Mouse (Mus musculus) CH12.LX (cell line): ENCODE data around the gene Adam15. TPM values are rescaled to one million over a fixed set of nuclear protein-coding genes. Genes with fewer than 3 reads are reported as not detected.

Source experiments
- DNase-seq: peaks from one replicate; pipeline ENCODE4 v3.0.0-alpha.2; 2013; ENCODE audit errors: extremely low read depth
- H3K27ac ChIP-seq: 2 replicates; pipeline ENCODE4 v1.5.1; 2012; ENCODE audit warnings: low read depth, mild to moderate bottlenecking, control low read depth, moderate library complexity; ENCODE audit not compliant: insufficient read depth
- H3K27me3 ChIP-seq: replicated peaks from 2 replicates; pipeline ENCODE3; 2012; ENCODE audit warnings: inconsistent platforms
- H3K36me3 ChIP-seq, 2 experiments: replicated peaks in 1 of 2; 2 replicates each; pipeline versions ENCODE3 to v1.6.1; 2012; ENCODE audit warnings: inconsistent platforms in 1 of 2, low read length in 1 of 2, mild to moderate bottlenecking in 1 of 2, mixed read lengths in 1 of 2, moderate library complexity in 1 of 2; ENCODE audit not compliant: control insufficient read depth in 1 of 2, insufficient read depth in 1 of 2
- H3K4me1 ChIP-seq, 2 experiments: 2 replicates each; pipeline ENCODE4 v1.6.1; 2012; ENCODE audit warnings: inconsistent platforms in 1 of 2, moderate library complexity in 1 of 2; ENCODE audit not compliant: insufficient read depth in 2 of 2, control insufficient read depth in 1 of 2
- H3K4me2 ChIP-seq: 2 replicates; pipeline ENCODE4 v1.6.1; 2012; ENCODE audit warnings: low read depth, mild to moderate bottlenecking, control low read depth; ENCODE audit not compliant: poor library complexity, insufficient read depth, severe bottlenecking
- H3K4me3 ChIP-seq, 3 experiments: fragments of 150-350 bp in 1 of 3; sonication (generic) in 1 of 3; replicated peaks in 1 of 3; 2 replicates each; pipeline versions ENCODE3 to v1.5.1; 2011 to 2012; ENCODE audit warnings: low read depth in 2 of 3, low read length in 2 of 3, mild to moderate bottlenecking in 2 of 3, moderate library complexity in 2 of 3, control low read depth in 1 of 3, improper control_type of control experiment in 1 of 3, inconsistent platforms in 1 of 3, mixed read lengths in 1 of 3; ENCODE audit not compliant: poor library complexity in 1 of 3
- H3K79me2 ChIP-seq: replicated peaks from 2 replicates; pipeline ENCODE4 v1.6.1; 2012; ENCODE audit warnings: mild to moderate bottlenecking, moderate library complexity; ENCODE audit not compliant: control insufficient read depth, poor library complexity, insufficient read depth, severe bottlenecking; ENCODE audit errors: extremely low read depth
- H3K9ac ChIP-seq: 2 replicates; pipeline ENCODE4 v1.6.1; 2012; ENCODE audit warnings: low read depth, mild to moderate bottlenecking, control low read depth, moderate library complexity; ENCODE audit not compliant: insufficient read depth
- H3K9me3 ChIP-seq: replicated peaks from 2 replicates; pipeline ENCODE3; 2012; ENCODE audit warnings: low read length, inconsistent platforms, mixed read lengths
- CHD1 ChIP-seq: IDR thresholded peaks from 2 replicates; pipeline ENCODE4 v1.6.1; 2012; ENCODE audit warnings: low read depth, low read length, improper control_type of control experiment, inconsistent platforms
- CTCF ChIP-seq, 2 experiments: IDR thresholded peaks in 1 of 2; conservative IDR thresholded peaks in 1 of 2; 2 replicates each; pipeline ENCODE4 v1.5.1; 2011 to 2012; ENCODE audit warnings: low read depth in 2 of 2, low read length in 2 of 2, improper control_type of control experiment in 1 of 2, inconsistent platforms in 1 of 2, mild to moderate bottlenecking in 1 of 2, moderate library complexity in 1 of 2
- ELF1 ChIP-seq: IDR thresholded peaks from 2 replicates; pipeline ENCODE4 v1.6.1; 2014; ENCODE audit warnings: low read depth, mild to moderate bottlenecking, inconsistent platforms, low read length, improper control_type of control experiment
- HCFC1 ChIP-seq: IDR thresholded peaks from 2 replicates; pipeline ENCODE4 v1.6.1; 2012; ENCODE audit warnings: low read depth, mild to moderate bottlenecking, inconsistent platforms, low read length, improper control_type of control experiment
- JUN ChIP-seq: IDR thresholded peaks from 2 replicates; pipeline ENCODE4 v1.6.1; 2011; ENCODE audit warnings: low read depth, mild to moderate bottlenecking, low read length, improper control_type of control experiment, moderate library complexity; ENCODE audit not compliant: insufficient read depth
- KAT2A ChIP-seq: IDR thresholded peaks from 2 replicates; pipeline ENCODE4 v1.6.1; 2012; ENCODE audit warnings: low read length, improper control_type of control experiment, inconsistent platforms; ENCODE audit not compliant: insufficient replicate concordance
- MAZ ChIP-seq: IDR thresholded peaks from 2 replicates; pipeline ENCODE4 v1.6.1; 2012; ENCODE audit warnings: low read depth, mild to moderate bottlenecking, inconsistent platforms, low read length, improper control_type of control experiment, moderate library complexity
- MYC ChIP-seq: IDR thresholded peaks from 2 replicates; pipeline ENCODE4 v1.6.1; 2011; ENCODE audit warnings: low read depth, mild to moderate bottlenecking, improper control_type of control experiment, low read length
- PAX5 ChIP-seq: IDR thresholded peaks from 2 replicates; pipeline ENCODE4 v1.6.1; 2012; ENCODE audit warnings: low read length, inconsistent platforms, mixed read lengths
- POLR2AphosphoS2 ChIP-seq: IDR thresholded peaks from 2 replicates; pipeline ENCODE4 v1.6.1; 2011; ENCODE audit warnings: low read depth, low read length, improper control_type of control experiment
- RAD21 ChIP-seq: IDR thresholded peaks from 2 replicates; pipeline ENCODE4 v1.6.1; 2011; ENCODE audit warnings: low read depth, mild to moderate bottlenecking, low read length, improper control_type of control experiment, moderate library complexity
- RCOR1 ChIP-seq: conservative IDR thresholded peaks from 2 replicates; pipeline ENCODE4 v1.6.1; 2012; ENCODE audit warnings: low read depth, mild to moderate bottlenecking, inconsistent platforms, low read length, improper control_type of control experiment
- SIN3A ChIP-seq: IDR thresholded peaks from 2 replicates; pipeline ENCODE4 v1.6.1; 2012; ENCODE audit warnings: low read length, improper control_type of control experiment, inconsistent platforms
- SMC3 ChIP-seq: IDR thresholded peaks from 2 replicates; pipeline ENCODE4 v1.6.1; 2011; ENCODE audit warnings: low read depth, low read length, improper control_type of control experiment
- UBTF ChIP-seq: IDR thresholded peaks from 2 replicates; pipeline ENCODE4 v1.6.1; 2012; ENCODE audit warnings: low read depth, mild to moderate bottlenecking, inconsistent platforms, low read length, improper control_type of control experiment, moderate library complexity
- USF1 ChIP-seq: IDR thresholded peaks from 2 replicates; pipeline ENCODE4 v1.6.1; 2014; ENCODE audit warnings: low read depth, mild to moderate bottlenecking, inconsistent platforms, low read length, improper control_type of control experiment
- USF2 ChIP-seq: conservative IDR thresholded peaks from 2 replicates; pipeline ENCODE4 v1.6.1; 2011; ENCODE audit warnings: low read depth, low read length, improper control_type of control experiment
- ZC3H11A ChIP-seq: IDR thresholded peaks from 2 replicates; pipeline ENCODE4 v1.6.1; 2012; ENCODE audit warnings: low read depth, mild to moderate bottlenecking, inconsistent platforms, low read length, improper control_type of control experiment
- ZKSCAN1 ChIP-seq: IDR thresholded peaks from 2 replicates; pipeline ENCODE4 v1.6.1; 2012; ENCODE audit warnings: low read depth, inconsistent platforms, low read length, improper control_type of control experiment, borderline replicate concordance
- ZMIZ1 ChIP-seq: IDR thresholded peaks from 2 replicates; pipeline ENCODE4 v1.6.1; 2012; ENCODE audit warnings: low read depth, mild to moderate bottlenecking, inconsistent platforms, low read length, improper control_type of control experiment
- ZNF384 ChIP-seq: IDR thresholded peaks from 2 replicates; pipeline ENCODE4 v1.6.1; 2012; ENCODE audit warnings: low read depth, low read length, improper control_type of control experiment, inconsistent platforms
- dilution Hi-C: fragments of 300-500 bp; cut with MboI; formaldehyde crosslinking; loops from 2 replicates; pipeline ENCODE4 v1.14.3; 2020; ENCODE audit warnings: low sequenced_read_pairs; ENCODE audit not compliant: extremely low pct_unique_long_range_greater_than_20kb, extremely low pct_ligation_motif_present
- in situ Hi-C: fragments of 300-500 bp; cut with MboI; formaldehyde crosslinking; loops from 3 replicates; pipeline ENCODE4 v1.14.3; 2019; ENCODE audit warnings: low sequenced_read_pairs, low pct_ligation_motif_present, low pct_unique_long_range_greater_than_20kb, mixed read lengths
- polyA plus RNA-seq: library from polyadenylated mRNA; unstranded; fragments of >175 nt; gene quantifications from 2 replicates; pipeline ENCODE4 v1.2.1, GENCODE M21; 2012; ENCODE audit warnings: low read depth; ENCODE audit not compliant: insufficient read length
- total RNA-seq, 2 experiments: library from RNA; depleted of rRNA; stranded (reverse); fragments of 300-350 nt in 1 of 2; fragments of >200 nt in 1 of 2; gene quantifications; 2 replicates each; pipeline ENCODE4 v1.2.3; 2012 to 2014

Adam15 gene
- total and polyA plus RNA-seq, 3 experiments = 5.8 to 39.1 (median 26.5) TPM

DNA sequence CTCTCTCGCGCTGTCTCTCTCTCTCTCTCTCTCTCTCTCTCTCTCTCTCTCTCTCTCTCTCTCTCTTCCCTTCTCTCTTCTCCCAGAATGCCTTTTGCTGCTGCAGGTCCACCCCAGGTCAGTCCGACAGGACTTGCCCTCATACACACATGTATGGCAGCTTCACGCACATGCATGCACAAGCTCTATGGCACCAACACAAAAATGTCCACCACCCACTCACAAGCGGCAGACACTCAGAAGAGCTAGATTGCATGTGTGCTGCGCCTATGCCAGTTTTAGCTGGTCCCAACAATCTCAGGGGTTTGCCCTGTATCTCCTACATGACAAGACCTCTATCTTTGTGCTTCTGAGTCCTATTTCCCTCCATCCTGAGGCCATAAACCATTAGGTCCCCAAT, 32.5 kb downstream of the Adam15 start:
- Histone ChIP-seq H3K27ac (no peak overlapping the region), H3K4me1 (peaks cover 35 to 65% of the 10 kb centered on the region in 2 experiments), H3K79me2 (no peaks in the 10 kb centered on the region), H3K9ac (no peak overlapping the region), H3K4me3 (no peak overlapping the region), H3K36me3 (no peaks in the 10 kb centered on the region), H3K4me2 (no peak overlapping the region), H3K27me3 (peaks cover 53% of the 10 kb centered on the region), H3K9me3 (peaks cover 3% of the 10 kb centered on the region)
- dilution Hi-C loops = no loop called here
- TF ChIP-seq UBTF (no peak), SMC3 (no peak), USF2 (no peak), ZMIZ1 (no peak), SIN3A (no peak), CHD1 (no peak), PAX5 (no peak), POLR2AphosphoS2 (no peak), RAD21 (no peak), ELF1 (no peak), ZNF384 (no peak), CTCF (conservative IDR thresholded peaks at IDR 0.05 in 1 of 2, IDR thresholded peaks at IDR 0.05 in 1 of 2; ENCODE audit: low read depth in 2 of 2, low read length in 2 of 2) (no peak), KAT2A (no peak), RCOR1 (no peak), ZKSCAN1 (no peak), HCFC1 (no peak), JUN (no peak), MYC (no peak)
- in situ Hi-C loops = no loop called here
- no peak for DNase-seq

DNA sequence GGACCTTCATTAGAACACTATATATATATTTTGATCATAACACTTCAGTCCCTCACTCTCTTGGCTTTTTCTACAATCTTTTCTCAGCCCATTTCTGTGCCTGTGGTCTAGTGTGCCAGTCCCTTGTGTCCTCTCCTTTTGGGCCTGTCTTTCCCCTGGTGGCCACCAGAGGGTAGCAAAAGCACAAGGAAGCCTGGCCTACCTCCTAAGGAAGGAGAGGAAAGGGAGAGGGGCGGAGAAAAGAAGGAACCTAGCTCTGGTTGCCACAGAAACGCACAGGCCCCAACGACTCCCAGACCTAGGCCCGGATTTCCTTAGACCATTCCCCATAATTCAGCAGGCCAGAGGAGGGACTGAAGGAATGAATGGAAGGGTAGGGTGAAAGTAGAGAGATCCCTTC, 33.0 kb downstream of the Adam15 start:
- H3K9me3 ChIP-seq = peaks cover 3% of the 10 kb centered on the region
- no peaks in the 10 kb centered on the region for H3K79me2 ChIP-seq
- peak; percentile 76 for DNase-seq
- H3K36me3 ChIP-seq = no peaks in the 10 kb centered on the region
- peaks cover 31 to 61% of the 10 kb centered on the region in 2 experiments for H3K4me1 ChIP-seq
- dilution Hi-C loops = no loop called here
- no peak overlapping the region for H3K4me2 ChIP-seq
- TF ChIP-seq CTCF (conservative IDR thresholded peaks at IDR 0.05 in 1 of 2, IDR thresholded peaks at IDR 0.05 in 1 of 2; ENCODE audit: low read depth in 2 of 2, low read length in 2 of 2) (peak; percentile 79 to 96), MAZ (no peak), USF1 (no peak), ZC3H11A (peak; percentile 47), RAD21 (peak; percentile 94), JUN (no peak), SMC3 (peak; percentile 93)
- no peak overlapping the region for H3K4me3 ChIP-seq
- no peak overlapping the region for H3K27ac ChIP-seq
- H3K9ac ChIP-seq = no peak overlapping the region
- in situ Hi-C loops = no loop called here
- peaks cover 49% of the 10 kb centered on the region for H3K27me3 ChIP-seq
